13 mouse cellular contexts compared by ENCODE assay signal in genomic region chr1:38544501-38544900, GRCm38 (mm10).
"Had no signal": no experiment of that assay in that cellular context is flagged by ENCODE, and none has a peak within 500 bp of the region (broad histone marks: within the 10 kb centered on the region; RNA-seq: fewer than 3 reads in every experiment).

No protein-coding gene starts in this region.

- H3K9me3 ChIP-seq: limb, embryonic 13.5 days; midbrain, embryonic 13.5 days; neural tube, embryonic 12.5 days had no signal

- H3K27ac ChIP-seq: limb, embryonic 13.5 days; liver, embryonic 14.5 days; neural tube, embryonic 12.5 days had no signal

- H3K9ac ChIP-seq: limb, embryonic 13.5 days; liver, embryonic 14.5 days; midbrain, embryonic 13.5 days; neural tube, embryonic 12.5 days had no signal

- ATAC-seq: midbrain, embryonic 13.5 days had no signal

- H3K27me3 ChIP-seq: limb, embryonic 13.5 days; midbrain, embryonic 13.5 days had no signal

- DNase-seq: kidney, postnatal 10 days; kidney, postnatal 4 days; left cerebral cortex, postnatal 4 days; lung, adult 18-20 months; right cerebral cortex, adult 18-20 months; right cerebral cortex, postnatal 25 days; thymus, adult 18-20 months; thymus, postnatal 25 days had no signal

- H3K4me3 ChIP-seq: limb, embryonic 13.5 days; midbrain, embryonic 13.5 days; myocyte; neural tube, embryonic 12.5 days had no signal

- H3K4me2 ChIP-seq: limb, embryonic 13.5 days; midbrain, embryonic 13.5 days; neural tube, embryonic 12.5 days had no signal

- H3K36me3 ChIP-seq: midbrain, embryonic 13.5 days; neural tube, embryonic 12.5 days had no signal
